Mouse (Mus musculus): ENCODE data around the gene Abca1. TPM values are rescaled to one million over a fixed set of nuclear protein-coding genes. Genes with fewer than 3 reads are reported as not detected.

The Abca1 gene
- total RNA-seq, 2 experiments from 2014 or later = 16.1 to 18.2 TPM

DNA sequence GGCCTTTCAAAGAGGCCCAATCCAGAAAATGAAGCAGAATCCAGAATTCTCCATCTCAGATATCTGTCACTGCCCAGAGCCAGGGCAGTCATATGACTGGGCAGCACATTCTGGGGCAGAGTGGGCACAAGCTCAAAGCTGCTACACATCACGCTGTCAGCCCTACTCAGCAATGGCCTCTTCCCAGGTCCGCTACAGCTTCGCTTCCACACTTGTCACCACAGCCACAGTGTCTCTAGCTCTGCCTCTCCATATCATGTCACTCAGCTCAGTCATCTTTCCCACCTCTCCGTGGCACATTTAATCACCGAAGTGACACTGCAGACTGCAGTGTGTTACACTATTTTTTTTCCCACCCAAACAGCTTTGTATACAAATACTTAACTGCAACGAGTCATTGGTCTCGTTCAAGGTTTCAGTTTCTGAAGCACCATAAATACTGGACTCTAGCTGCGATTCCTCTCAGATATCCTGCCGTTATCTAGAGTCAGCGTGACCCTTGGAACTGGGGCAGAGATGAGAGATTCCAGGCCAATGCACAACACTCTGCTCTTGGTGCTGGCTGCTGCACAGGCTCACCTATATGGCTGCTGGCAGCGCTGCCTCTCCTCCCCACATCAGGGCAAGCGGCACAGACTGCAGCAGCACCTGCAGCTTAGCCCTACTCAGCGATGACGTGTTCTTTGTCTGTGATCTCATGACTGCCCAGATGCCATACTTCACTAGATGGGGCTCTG is 136.3 kb downstream of the Abca1 start:
- DNase-seq = no peak
- intact Hi-C loops (cut with DNase I) = no loop called here

DNA sequence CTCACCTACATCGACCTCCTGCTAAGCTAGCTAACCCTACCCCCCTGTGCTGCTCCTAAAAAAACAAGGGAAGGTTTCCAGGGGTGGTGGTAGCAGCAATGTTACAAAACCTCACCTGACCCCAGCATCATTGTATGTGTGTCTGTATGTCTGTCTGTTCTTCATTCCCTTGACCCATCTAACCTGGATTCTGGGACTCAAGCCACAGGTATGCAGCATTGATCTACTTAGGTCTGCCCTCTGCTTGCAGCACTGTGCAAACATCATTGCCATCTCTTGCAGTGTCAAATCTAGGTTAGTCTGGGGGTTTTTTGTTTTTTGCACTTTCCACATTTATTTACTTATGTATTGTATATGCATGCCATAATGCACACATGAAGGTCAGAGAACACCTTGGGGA is 141.3 kb downstream of the Abca1 start:
- intact Hi-C loops (cut with DNase I) = no loop called here

GRCm38 (mm10) chr4:53015024-53015423 is 144.7 kb downstream of the Abca1 start:
- intact Hi-C loops (cut with DNase I) = no loop called here
- no peak for DNase-seq

More for the DNA sequence above, 141.3 kb downstream of the Abca1 start:
- DNase-seq = no peak

DNA sequence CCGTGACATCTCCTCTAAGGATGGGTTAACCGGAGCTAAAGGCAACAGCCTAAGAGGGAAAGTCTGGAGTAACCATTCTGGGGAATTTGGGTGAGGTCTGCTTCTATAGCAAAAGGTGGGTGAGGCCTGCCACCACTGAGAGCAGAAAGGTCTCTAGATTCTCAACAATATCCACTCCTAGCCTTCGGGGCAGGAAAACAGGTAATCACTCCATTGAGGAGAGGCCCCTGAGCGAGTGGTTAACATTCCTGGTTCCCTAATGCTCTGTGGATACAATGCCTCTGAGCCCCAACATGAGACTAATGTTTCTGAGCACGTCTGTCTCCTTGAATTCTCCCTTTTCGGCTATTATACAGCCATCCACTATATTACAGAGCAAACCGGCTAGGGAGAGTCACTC is 145.3 kb downstream of the Abca1 start:
- intact Hi-C loops (cut with DNase I) = no loop called here
- DNase-seq = no peak

- peak; percentile 96 to 97 for DNase-seq
- intact Hi-C loops (cut with DNase I) = no loop called here
These were observed 147.8 kb downstream of the Abca1 start, which contains the start of gene Nipsnap3b for GRCm38 (mm10) chr4:53011732-53012361. Nipsnap3b (plus strand) TSS chr4:53011880.

- intact Hi-C loops (cut with DNase I) = loop anchor here (10.0 kb wide), 1 partner anchor 285 kb away; no protein-coding TSS in a partner anchor
- DNase-seq = no peak
These were observed 149.8 kb downstream of the Abca1 start for GRCm38 (mm10) chr4:53009871-53010270.

DNA sequence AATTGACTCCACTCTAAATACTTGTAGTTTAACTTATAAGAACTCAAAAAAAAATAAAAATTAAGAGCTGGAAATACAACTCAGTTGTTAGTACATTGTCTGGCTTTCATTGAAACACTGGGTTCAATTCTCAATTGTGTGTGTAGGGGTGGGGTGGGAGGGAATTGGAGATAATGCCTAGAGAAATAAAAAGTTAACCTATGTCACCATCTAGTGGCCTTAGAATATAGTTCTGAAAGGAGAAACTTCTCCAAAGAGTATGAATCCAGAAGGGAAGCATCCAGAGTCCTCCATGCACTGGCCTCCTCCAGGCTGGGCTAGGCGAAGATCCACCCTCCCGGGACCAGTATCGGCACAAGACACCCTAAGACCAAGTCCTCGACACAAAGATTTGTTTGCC is 150.5 kb downstream of the Abca1 start:
- no peak for DNase-seq
- intact Hi-C loops (cut with DNase I) = loop anchor here (10.0 kb wide), 1 partner anchor 284 kb away; no protein-coding TSS in a partner anchor

DNA sequence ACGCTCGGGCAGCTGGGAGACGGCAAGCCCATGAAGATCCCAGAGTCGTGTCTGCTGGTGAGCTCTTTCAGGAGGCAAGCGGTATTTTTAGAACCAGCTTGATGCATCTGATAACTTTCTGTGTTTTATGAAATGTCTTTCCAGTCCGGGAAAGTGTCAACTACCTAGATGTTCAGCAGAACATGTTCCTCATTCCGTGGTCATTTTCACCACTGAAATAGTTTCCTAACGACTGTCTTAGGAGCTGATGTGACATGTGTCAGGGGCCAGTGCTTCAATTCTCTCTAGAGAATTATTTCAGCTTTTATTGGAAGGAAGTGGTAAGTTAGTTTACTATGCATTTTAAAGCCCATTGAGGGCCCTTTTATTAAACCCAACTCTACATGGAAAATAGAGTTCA is 159.5 kb downstream of the Abca1 start:
- no peak for DNase-seq
- intact Hi-C loops (cut with DNase I) = loop anchor here (10.0 kb wide), 1 partner anchor 275 kb away; no protein-coding TSS in a partner anchor

DNA sequence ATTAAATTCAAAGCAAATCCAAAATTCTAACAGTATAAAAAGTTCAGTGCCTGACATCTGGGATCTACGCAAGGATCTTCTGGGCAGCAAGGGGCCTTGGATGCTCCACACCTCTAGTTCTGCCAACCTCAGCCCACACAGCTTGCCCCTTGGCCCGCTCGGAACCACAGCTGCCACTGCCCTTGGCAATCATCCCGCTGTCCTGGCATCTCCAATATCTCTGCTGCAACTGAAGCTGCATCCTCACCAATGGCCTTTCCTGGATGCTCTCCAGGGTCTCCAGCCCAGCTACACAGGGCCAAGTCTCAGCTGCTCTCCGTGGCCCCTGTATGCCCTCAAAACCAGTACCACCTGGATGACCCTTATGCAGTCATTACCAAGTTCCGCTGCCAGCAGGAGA is 160.2 kb downstream of the Abca1 start:
- no peak for DNase-seq
- intact Hi-C loops (cut with DNase I) = no loop called here

GRCm38 (mm10) chr4:52989248-52989647 is 170.4 kb downstream of the Abca1 start, which contains the start of gene Nipsnap3a:
Nipsnap3a (plus strand) TSS chr4:52989272.
- DNase-seq = no peak
- intact Hi-C loops (cut with DNase I) = no loop called here

- no peak for DNase-seq
- intact Hi-C loops (cut with DNase I) = no loop called here
These were observed 173.4 kb downstream of the Abca1 start for GRCm38 (mm10) chr4:52986266-52986665.

GRCm38 (mm10) chr4:52985216-52985615 is 174.5 kb downstream of the Abca1 start:
- peak in 1 of 2 experiments; percentile 18 for DNase-seq
- intact Hi-C loops (cut with DNase I) = no loop called here

Other genes with a start within 250 kb of the Abca1 start
- gene Olfr272, start 240.7 kb downstream of the Abca1 start, total RNA-seq (2021) = not detected
- gene Olfr270, start 195.3 kb downstream of the Abca1 start, total RNA-seq (2021) = not detected
- not detected for gene Nipsnap3a, start 170.6 kb downstream of the Abca1 start, total RNA-seq (2021)
- gene Nipsnap3b, start 148.0 kb downstream of the Abca1 start, total RNA-seq (2021) = 10 to 100 TPM; 15.1 to 16.9 TPM

All from heart, postnatal 10 days (tissue).